Mouse (Mus musculus) heart, postnatal 0 days (tissue): ENCODE measurements at regions not wholly inside any gene's neighbourhood (a gene's known extent, or its start where the extent isn't known, plus 50 kb on each side); places are given as distances from the start of the nearest gene placed in this dataset.

Experiments
- ATAC-seq: fragments of 200-750 bp; cut with Nextera tagmentation; 2 replicates; pipeline ENCODE4 v1.8.0; 2017; ENCODE audit warnings: low read depth, moderate number of reproducible peaks, moderate library complexity; ENCODE audit not compliant: insufficient read depth
- DNase-seq: peaks from one replicate; pipeline ENCODE4 v3.0.0-alpha.2; 2016; ENCODE audit warnings: low spot score
- H3K27ac ChIP-seq: fragments of 300-500 bp; sonication (generic); 2 replicates; pipeline ENCODE4 v1.5.1; 2014; ENCODE audit warnings: low read depth, mild to moderate bottlenecking
- H3K27me3 ChIP-seq: fragments of 300-500 bp; sonication (generic); 2 replicates; pipeline ENCODE4 v1.6.1; 2014; ENCODE audit warnings: low read length, mixed read lengths; ENCODE audit not compliant: control insufficient read depth, insufficient read depth
- H3K36me3 ChIP-seq: fragments of 300-500 bp; sonication (generic); replicated peaks from 2 replicates; pipeline ENCODE4 v1.6.1; 2014; ENCODE audit warnings: low read length, mixed read lengths; ENCODE audit not compliant: control insufficient read depth, insufficient read depth
- H3K4me1 ChIP-seq: fragments of 300-500 bp; sonication (generic); 2 replicates; pipeline ENCODE4 v1.6.1; 2014; ENCODE audit warnings: antibody characterized with exemption; ENCODE audit not compliant: control insufficient read depth, insufficient read depth
- H3K4me2 ChIP-seq: fragments of 300-500 bp; sonication (generic); 2 replicates; pipeline ENCODE4 v1.6.1; 2014; ENCODE audit warnings: low read depth, mild to moderate bottlenecking, low read length, moderate library complexity
- H3K4me3 ChIP-seq: fragments of 300-500 bp; sonication (generic); 2 replicates; pipeline ENCODE4 v1.5.1; 2014; ENCODE audit warnings: low read depth, low read length
- H3K9ac ChIP-seq: fragments of 300-500 bp; sonication (generic); replicated peaks from 2 replicates; pipeline ENCODE4 v1.6.1; 2014; ENCODE audit warnings: low read depth, low read length, mixed read lengths
- H3K9me3 ChIP-seq: fragments of 300-500 bp; sonication (generic); replicated peaks from 2 replicates; pipeline ENCODE4 v1.6.1; 2016; ENCODE audit warnings: low read length; ENCODE audit not compliant: control insufficient read depth
- CTCF ChIP-seq: IDR thresholded peaks from 2 replicates; pipeline ENCODE4 v1.5.1; 2016; ENCODE audit warnings: antibody characterized with exemption, control low read depth, low read depth
- EP300 ChIP-seq: IDR thresholded peaks from 2 replicates; pipeline ENCODE4 v1.6.1; 2016; ENCODE audit warnings: antibody characterized with exemption, low read depth
- WGBS: fragments of 180-500 bp; shearing (Covaris S2); extraction: QIAGEN DNeasy Blood & Tissue Kit; methylation state at CpG from one replicate; pipeline ENCODE4 v1.1.7; 2014; 5-methylcytosine and 5-hydroxymethylcytosine counted together

DNA sequence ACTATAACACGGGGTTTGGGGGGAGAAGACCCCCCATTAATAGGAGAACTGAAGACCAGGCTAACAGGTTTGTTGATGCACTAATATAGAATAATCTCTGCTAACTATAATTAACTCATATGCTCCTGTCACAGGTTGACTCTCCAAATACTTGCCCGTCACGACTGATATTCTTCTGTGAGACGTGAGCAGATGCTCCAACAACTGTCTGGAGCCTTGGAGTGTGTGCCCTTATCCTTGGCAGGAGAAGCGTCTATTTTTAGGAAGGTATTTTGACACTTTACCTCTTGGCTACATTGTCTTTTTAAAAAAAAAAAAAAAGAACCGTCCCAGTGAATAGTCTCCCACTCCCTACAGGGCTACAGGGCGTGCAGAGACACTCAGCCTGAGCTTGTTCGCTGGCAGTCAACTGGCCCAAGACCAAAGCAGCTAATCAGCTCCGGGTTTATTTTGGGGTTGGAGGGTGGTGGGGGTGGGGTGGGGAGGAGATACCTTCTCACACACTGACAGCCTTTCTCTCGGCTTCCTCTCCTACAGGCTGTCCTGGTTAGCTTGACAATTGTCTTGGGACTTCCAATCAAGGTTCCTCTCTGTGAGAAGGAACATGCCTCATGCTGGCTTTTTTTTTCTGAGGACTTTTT, 102.6 kb upstream of the Prickle1 start:
- Histone ChIP-seq H3K4me3 (peak overlapping the region; percentile 19; the same call in 1 of the 2 replicates), H3K9ac (peak overlapping the region; percentile 39; the same call in 1 of the 2 replicates), H3K4me1 (peaks cover 19% of the 10 kb centered on the region; the same call in 1 of the 2 replicates)

DNA sequence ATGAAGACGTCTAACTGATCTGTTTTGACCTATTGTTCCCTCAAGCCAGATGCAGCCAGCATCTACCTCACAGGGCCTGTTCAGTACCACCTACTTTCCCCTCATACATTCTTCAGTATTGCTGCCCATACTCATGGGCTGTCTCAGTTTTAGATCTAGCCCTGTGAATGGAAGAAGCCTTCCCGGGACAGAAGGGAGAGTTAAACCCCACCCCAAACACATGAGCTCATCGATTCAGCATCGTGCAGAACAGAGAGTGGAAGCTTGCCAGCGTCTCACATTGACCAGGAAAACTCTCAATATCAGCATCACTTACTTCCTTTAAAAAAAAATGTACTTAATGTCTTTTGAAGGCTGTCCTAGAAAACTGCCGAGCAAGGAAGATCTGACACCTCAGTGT, 95.0 kb upstream of the Prickle1 start:
- Histone ChIP-seq H3K9ac (no peak overlapping the region), H3K36me3 (no peaks in the 10 kb centered on the region), H3K4me2 (no peak overlapping the region), H3K27ac (no peak overlapping the region), H3K4me3 (no peak overlapping the region), H3K4me1 (peaks cover 16% of the 10 kb centered on the region), H3K9me3 (no peaks in the 10 kb centered on the region), H3K27me3 (no peaks in the 10 kb centered on the region)
- ATAC-seq (no peak), DNase-seq (no peak)
- TF ChIP-seq CTCF (no peak), EP300 (no peak)
- WGBS: 31% methylated on average over 6 of the region's 6 CpGs

More for the DNA sequence above, 102.6 kb upstream of the Prickle1 start:
- H3K27me3 ChIP-seq: no peaks in the 10 kb centered on the region
- H3K36me3 ChIP-seq: no peaks in the 10 kb centered on the region
- H3K9me3 ChIP-seq: no peaks in the 10 kb centered on the region
- ATAC-seq: peak; percentile 97
- peak overlapping the region; percentile 55 for H3K4me2 ChIP-seq
- no peak for TF ChIP-seq EP300
- TF ChIP-seq CTCF: no peak
- 10% methylated on average over 10 of the region's 10 CpGs for WGBS
- DNase-seq: peak; percentile 83
- peak overlapping the region; percentile 87 for H3K27ac ChIP-seq

DNA sequence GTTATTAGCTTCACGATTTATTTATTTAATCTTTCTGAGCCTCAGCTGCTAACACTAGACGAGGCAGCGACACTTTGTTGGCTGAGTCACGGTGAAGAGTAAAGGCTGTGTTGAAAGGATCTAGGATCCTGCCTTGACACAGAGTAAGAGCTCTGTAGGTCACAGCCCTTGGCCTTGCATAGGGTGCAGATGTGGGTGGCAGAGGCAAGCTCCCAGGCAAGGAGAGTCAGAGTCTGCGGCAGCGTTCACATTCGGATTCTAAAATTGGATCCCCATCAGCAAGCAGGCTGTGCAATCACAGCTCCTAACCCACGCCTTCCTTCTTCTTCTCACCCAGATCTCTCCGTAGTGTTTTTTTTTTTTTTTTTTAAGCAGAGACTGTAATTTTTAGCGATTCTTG, 94.3 kb upstream of the Prickle1 start:
- TF ChIP-seq EP300: no peak
- no peak for TF ChIP-seq CTCF
- WGBS: 23% methylated on average over 10 of the region's 10 CpGs
- Histone ChIP-seq H3K27ac (peak overlapping the region; percentile 50), H3K4me2 (peak overlapping the region; percentile 14; the same call in 1 of the 2 replicates), H3K27me3 (no peaks in the 10 kb centered on the region), H3K4me1 (peaks cover 17% of the 10 kb centered on the region), H3K9me3 (no peaks in the 10 kb centered on the region), H3K9ac (no peak overlapping the region), H3K4me3 (no peak overlapping the region), H3K36me3 (no peaks in the 10 kb centered on the region)
- no peak for DNase-seq
- ATAC-seq: 0 out of 2 replicates have a peak, but pooled peaks have one; percentile 17

DNA sequence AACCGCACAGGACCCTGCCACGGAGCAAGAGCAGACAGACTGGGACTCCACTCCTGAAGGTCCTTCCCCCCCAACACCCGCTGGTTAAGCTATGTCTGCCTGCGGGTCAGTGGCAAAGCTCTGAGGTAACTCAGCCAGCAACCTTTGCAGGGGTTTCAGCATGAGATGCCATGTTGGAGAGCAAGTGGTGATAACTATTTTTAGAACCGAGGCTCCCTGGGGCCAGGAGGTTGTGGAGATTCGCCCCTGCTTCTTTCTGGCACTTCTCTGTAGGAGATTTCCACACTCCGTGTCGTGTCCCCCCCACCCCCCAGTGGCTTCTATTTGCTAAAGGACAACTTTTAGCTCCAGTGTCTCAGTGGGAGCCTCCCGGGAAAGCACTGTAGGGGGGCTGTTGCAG, 90.7 kb upstream of the Prickle1 start:
- H3K27me3 ChIP-seq: no peaks in the 10 kb centered on the region
- H3K27ac ChIP-seq: peak overlapping the region; percentile 72
- H3K9ac ChIP-seq: no peak overlapping the region

DNA sequence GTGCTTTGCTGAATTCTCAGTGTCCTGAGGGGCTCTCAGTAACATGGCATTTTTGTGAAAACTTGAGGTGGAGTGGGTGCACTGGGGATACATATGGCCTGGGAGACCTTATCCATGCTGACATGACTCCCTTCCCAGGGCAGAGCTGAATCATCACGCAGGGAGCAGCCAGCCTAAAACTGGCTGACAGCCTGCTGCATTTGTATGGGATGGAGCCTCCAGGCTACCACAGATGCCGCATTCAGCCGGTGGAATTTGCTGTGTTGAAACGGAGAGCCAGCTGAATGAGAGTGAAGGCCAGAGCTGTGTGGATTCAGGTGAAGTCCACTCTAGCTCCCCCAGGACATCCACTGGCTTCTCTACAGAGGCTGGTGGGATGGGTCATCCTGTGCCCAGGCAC, 85.9 kb upstream of the Prickle1 start:
- DNase-seq (no peak), ATAC-seq (0 out of 2 replicates have a peak, but pooled peaks have one; percentile 20)
- TF ChIP-seq EP300: no peak
- no peak for TF ChIP-seq CTCF
- H3K27ac ChIP-seq: no peak overlapping the region
- 25% methylated on average over 4 of the region's 4 CpGs for WGBS
- H3K9me3 ChIP-seq: no peaks in the 10 kb centered on the region
- peaks cover 10% of the 10 kb centered on the region for H3K4me1 ChIP-seq
- H3K4me2 ChIP-seq: no peak overlapping the region
- no peaks in the 10 kb centered on the region for H3K36me3 ChIP-seq
- H3K4me3 ChIP-seq: no peak overlapping the region
- no peaks in the 10 kb centered on the region for H3K27me3 ChIP-seq
- H3K9ac ChIP-seq: no peak overlapping the region

More for the DNA sequence above, 90.7 kb upstream of the Prickle1 start:
- H3K4me3 ChIP-seq: no peak overlapping the region
- ATAC-seq (peak; percentile 33; the same call in 1 of the 2 replicates), DNase-seq (peak; percentile 28)
- peaks cover 17% of the 10 kb centered on the region for H3K4me1 ChIP-seq
- no peak for TF ChIP-seq EP300
- no peak for TF ChIP-seq CTCF
- 9% methylated on average over 9 of the region's 9 CpGs for WGBS
- H3K9me3 ChIP-seq: no peaks in the 10 kb centered on the region
- H3K4me2 ChIP-seq: peak overlapping the region; percentile 19; the same call in 1 of the 2 replicates
- H3K36me3 ChIP-seq: no peaks in the 10 kb centered on the region
